Mouse (Mus musculus) forebrain, embryonic 14.5 days (tissue): ENCODE measurements around the gene H2al2a. TPM values are rescaled to one million over a fixed set of nuclear protein-coding genes. Genes with fewer than 3 reads are reported as not detected.

Source experiments
- ATAC-seq: fragments of 200-750 bp; cut with Nextera tagmentation; 2 replicates; pipeline ENCODE4 v1.8.0; 2017; ENCODE audit warnings: mild to moderate bottlenecking, moderate library complexity
- DNase-seq: peaks from one replicate; pipeline ENCODE4 v3.0.0-alpha.2; 2015; ENCODE audit warnings: low spot score
- H3K27ac ChIP-seq: fragments of 300-500 bp; sonication (generic); 2 replicates; pipeline ENCODE4 v1.5.1; 2014; ENCODE audit warnings: low read depth, mild to moderate bottlenecking, control low read depth, low read length, moderate library complexity
- H3K27me3 ChIP-seq: fragments of 300-500 bp; sonication (generic); replicated peaks from 2 replicates; pipeline ENCODE4 v1.6.1; 2014; ENCODE audit warnings: low read length, control low read depth, mixed read lengths; ENCODE audit not compliant: control insufficient read depth, insufficient read depth
- H3K36me3 ChIP-seq: fragments of 300-500 bp; sonication (generic); 2 replicates; pipeline ENCODE4 v1.6.1; 2014; ENCODE audit warnings: low read length, control low read depth; ENCODE audit not compliant: control insufficient read depth, insufficient read depth
- H3K4me1 ChIP-seq: fragments of 300-500 bp; sonication (generic); 2 replicates; pipeline ENCODE4 v1.6.1; 2014; ENCODE audit warnings: antibody characterized with exemption, low read length, control low read depth; ENCODE audit not compliant: control insufficient read depth, insufficient read depth
- H3K4me2 ChIP-seq: fragments of 300-500 bp; sonication (generic); 2 replicates; pipeline ENCODE4 v1.6.1; 2014; ENCODE audit warnings: mild to moderate bottlenecking, control low read depth, low read length
- H3K4me3 ChIP-seq: fragments of 300-500 bp; sonication (generic); 2 replicates; pipeline ENCODE4 v1.5.1; 2014; ENCODE audit warnings: low read depth, low read length, control low read depth
- H3K9ac ChIP-seq: fragments of 300-500 bp; sonication (generic); 2 replicates; pipeline ENCODE4 v1.6.1; 2014; ENCODE audit warnings: mild to moderate bottlenecking, low read length, control low read depth, moderate library complexity
- H3K9me3 ChIP-seq: fragments of 300-500 bp; sonication (generic); replicated peaks from 2 replicates; pipeline ENCODE4 v1.6.1; 2016; ENCODE audit warnings: low read length, control low read depth, mixed read lengths; ENCODE audit not compliant: control insufficient read depth
- WGBS: fragments of 180-500 bp; shearing (Covaris S2); extraction: QIAGEN DNeasy Blood & Tissue Kit; methylation state at CpG from one replicate; pipeline ENCODE4 v1.1.7; 2014; 5-methylcytosine and 5-hydroxymethylcytosine counted together
- polyA plus RNA-seq: library from polyadenylated mRNA; unstranded; fragments of >200 nt; fragmentation: Nextera tagmentation; extraction: Ambion mirVana; gene quantifications from 2 replicates; pipeline ENCODE4 v1.2.1, GENCODE M21; 2014

H2al2a gene
- polyA plus RNA-seq, 1 experiment from 2014 or later: not detected

GRCm38 (mm10) chr2:17946875-17947274 is 49.9 kb downstream of the H2al2a start:
- H3K27ac ChIP-seq: no peak overlapping the region
- no peak overlapping the region for H3K9ac ChIP-seq
- H3K4me2 ChIP-seq: no peak overlapping the region
- 85% methylated on average over 3 of the region's 3 CpGs for WGBS
- H3K4me1 ChIP-seq: no peaks in the 10 kb centered on the region
- no peaks in the 10 kb centered on the region for H3K9me3 ChIP-seq
- H3K36me3 ChIP-seq: no peaks in the 10 kb centered on the region
- H3K27me3 ChIP-seq: no peaks in the 10 kb centered on the region
- no peak for ATAC-seq
- no peak overlapping the region for H3K4me3 ChIP-seq
- no peak for DNase-seq

Other genes starting within 250 kb of the H2al2a start
- gene A930004D18Rik, start 40.8 kb upstream of the H2al2a start, polyA plus RNA-seq: 9.9 and 11.7 TPM in 2 replicates
- gene Skida1, start 52.1 kb upstream of the H2al2a start, polyA plus RNA-seq: 10.8 and 13.2 TPM in 2 replicates
- 38.7 and 43.5 TPM in 2 replicates for gene Mllt10, start 58.3 kb upstream of the H2al2a start, polyA plus RNA-seq